Mouse (Mus musculus) CH12.LX (cell line): ENCODE results near the gene Spata31d1b. TPM values are rescaled to one million over a fixed set of nuclear protein-coding genes. Genes with fewer than 3 reads are reported as not detected.

ENCODE experiments used
- DNase-seq: peaks from one replicate; pipeline ENCODE4 v3.0.0-alpha.2; 2013; ENCODE audit errors: extremely low read depth
- H3K27ac ChIP-seq: 2 replicates; pipeline ENCODE4 v1.5.1; 2012; ENCODE audit warnings: low read depth, mild to moderate bottlenecking, control low read depth, moderate library complexity; ENCODE audit not compliant: insufficient read depth
- H3K27me3 ChIP-seq: replicated peaks from 2 replicates; pipeline ENCODE3; 2012; ENCODE audit warnings: inconsistent platforms
- H3K36me3 ChIP-seq, 2 experiments: replicated peaks in 1 of 2; 2 replicates each; pipeline versions ENCODE3 to v1.6.1; 2012; ENCODE audit warnings: inconsistent platforms in 1 of 2, low read length in 1 of 2, mild to moderate bottlenecking in 1 of 2, mixed read lengths in 1 of 2, moderate library complexity in 1 of 2; ENCODE audit not compliant: control insufficient read depth in 1 of 2, insufficient read depth in 1 of 2
- H3K4me1 ChIP-seq, 2 experiments: 2 replicates each; pipeline ENCODE4 v1.6.1; 2012; ENCODE audit warnings: inconsistent platforms in 1 of 2, moderate library complexity in 1 of 2; ENCODE audit not compliant: insufficient read depth in 2 of 2, control insufficient read depth in 1 of 2
- H3K4me2 ChIP-seq: 2 replicates; pipeline ENCODE4 v1.6.1; 2012; ENCODE audit warnings: low read depth, mild to moderate bottlenecking, control low read depth; ENCODE audit not compliant: poor library complexity, insufficient read depth, severe bottlenecking
- H3K4me3 ChIP-seq, 3 experiments: fragments of 150-350 bp in 1 of 3; sonication (generic) in 1 of 3; replicated peaks in 1 of 3; 2 replicates each; pipeline versions ENCODE3 to v1.5.1; 2011 to 2012; ENCODE audit warnings: low read depth in 2 of 3, low read length in 2 of 3, mild to moderate bottlenecking in 2 of 3, moderate library complexity in 2 of 3, control low read depth in 1 of 3, improper control_type of control experiment in 1 of 3, inconsistent platforms in 1 of 3, mixed read lengths in 1 of 3; ENCODE audit not compliant: poor library complexity in 1 of 3
- H3K79me2 ChIP-seq: replicated peaks from 2 replicates; pipeline ENCODE4 v1.6.1; 2012; ENCODE audit warnings: mild to moderate bottlenecking, moderate library complexity; ENCODE audit not compliant: control insufficient read depth, poor library complexity, insufficient read depth, severe bottlenecking; ENCODE audit errors: extremely low read depth
- H3K9ac ChIP-seq: 2 replicates; pipeline ENCODE4 v1.6.1; 2012; ENCODE audit warnings: low read depth, mild to moderate bottlenecking, control low read depth, moderate library complexity; ENCODE audit not compliant: insufficient read depth
- H3K9me3 ChIP-seq: replicated peaks from 2 replicates; pipeline ENCODE3; 2012; ENCODE audit warnings: low read length, inconsistent platforms, mixed read lengths
- BHLHE40 ChIP-seq: IDR thresholded peaks from 2 replicates; pipeline ENCODE4 v1.6.1; 2011; ENCODE audit warnings: mild to moderate bottlenecking, low read depth, low read length, improper control_type of control experiment
- CHD1 ChIP-seq: IDR thresholded peaks from 2 replicates; pipeline ENCODE4 v1.6.1; 2012; ENCODE audit warnings: low read depth, low read length, improper control_type of control experiment, inconsistent platforms
- CHD2 ChIP-seq: IDR thresholded peaks from 2 replicates; pipeline ENCODE4 v1.6.1; 2011; ENCODE audit warnings: low read length, improper control_type of control experiment
- ELF1 ChIP-seq: IDR thresholded peaks from 2 replicates; pipeline ENCODE4 v1.6.1; 2014; ENCODE audit warnings: low read depth, mild to moderate bottlenecking, inconsistent platforms, low read length, improper control_type of control experiment
- HCFC1 ChIP-seq: IDR thresholded peaks from 2 replicates; pipeline ENCODE4 v1.6.1; 2012; ENCODE audit warnings: low read depth, mild to moderate bottlenecking, inconsistent platforms, low read length, improper control_type of control experiment
- JUN ChIP-seq: IDR thresholded peaks from 2 replicates; pipeline ENCODE4 v1.6.1; 2011; ENCODE audit warnings: low read depth, mild to moderate bottlenecking, low read length, improper control_type of control experiment, moderate library complexity; ENCODE audit not compliant: insufficient read depth
- JUND ChIP-seq: conservative IDR thresholded peaks from 2 replicates; pipeline ENCODE4 v1.6.1; 2011; ENCODE audit warnings: low read depth, low read length, improper control_type of control experiment
- MAX ChIP-seq: IDR thresholded peaks from 2 replicates; pipeline ENCODE4 v1.6.1; 2011; ENCODE audit warnings: low read length, improper control_type of control experiment
- MAZ ChIP-seq: IDR thresholded peaks from 2 replicates; pipeline ENCODE4 v1.6.1; 2012; ENCODE audit warnings: low read depth, mild to moderate bottlenecking, inconsistent platforms, low read length, improper control_type of control experiment, moderate library complexity
- MEF2A ChIP-seq: IDR thresholded peaks from 2 replicates; pipeline ENCODE4 v1.6.1; 2014; ENCODE audit warnings: low read depth, mild to moderate bottlenecking, inconsistent platforms, low read length, improper control_type of control experiment, borderline replicate concordance
- MXI1 ChIP-seq: IDR thresholded peaks from 2 replicates; pipeline ENCODE4 v1.6.1; 2011; ENCODE audit warnings: mild to moderate bottlenecking, low read depth, low read length, improper control_type of control experiment
- POLR2AphosphoS2 ChIP-seq: IDR thresholded peaks from 2 replicates; pipeline ENCODE4 v1.6.1; 2011; ENCODE audit warnings: low read depth, low read length, improper control_type of control experiment
- SMC3 ChIP-seq: IDR thresholded peaks from 2 replicates; pipeline ENCODE4 v1.6.1; 2011; ENCODE audit warnings: low read depth, low read length, improper control_type of control experiment
- USF1 ChIP-seq: IDR thresholded peaks from 2 replicates; pipeline ENCODE4 v1.6.1; 2014; ENCODE audit warnings: low read depth, mild to moderate bottlenecking, inconsistent platforms, low read length, improper control_type of control experiment
- USF2 ChIP-seq: conservative IDR thresholded peaks from 2 replicates; pipeline ENCODE4 v1.6.1; 2011; ENCODE audit warnings: low read depth, low read length, improper control_type of control experiment
- ZC3H11A ChIP-seq: IDR thresholded peaks from 2 replicates; pipeline ENCODE4 v1.6.1; 2012; ENCODE audit warnings: low read depth, mild to moderate bottlenecking, inconsistent platforms, low read length, improper control_type of control experiment
- dilution Hi-C: fragments of 300-500 bp; cut with MboI; formaldehyde crosslinking; loops from 2 replicates; pipeline ENCODE4 v1.14.3; 2020; ENCODE audit warnings: low sequenced_read_pairs; ENCODE audit not compliant: extremely low pct_unique_long_range_greater_than_20kb, extremely low pct_ligation_motif_present
- in situ Hi-C: fragments of 300-500 bp; cut with MboI; formaldehyde crosslinking; loops from 3 replicates; pipeline ENCODE4 v1.14.3; 2019; ENCODE audit warnings: low sequenced_read_pairs, low pct_ligation_motif_present, low pct_unique_long_range_greater_than_20kb, mixed read lengths
- polyA plus RNA-seq: library from polyadenylated mRNA; unstranded; fragments of >175 nt; gene quantifications from 2 replicates; pipeline ENCODE4 v1.2.1, GENCODE M21; 2012; ENCODE audit warnings: low read depth; ENCODE audit not compliant: insufficient read length
- total RNA-seq, 2 experiments: library from RNA; depleted of rRNA; stranded (reverse); fragments of 300-350 nt in 1 of 2; fragments of >200 nt in 1 of 2; gene quantifications; 2 replicates each; pipeline ENCODE4 v1.2.3; 2012 to 2014

Gene Spata31d1b
- total and polyA plus RNA-seq, 3 experiments, result 0.09 to 0.30 (median 0.27) TPM

GRCm38 (mm10) chr13:59691478-59691877 is 20.6 kb upstream of the Spata31d1b start:
- in situ Hi-C loops, result no loop called here
- Histone ChIP-seq H3K4me2 (no peak overlapping the region), H3K9me3 (peaks cover 3% of the 10 kb centered on the region)

GRCm38 (mm10) chr13:59694008-59694407 is 18.1 kb upstream of the Spata31d1b start, which contains the start of gene 4921517D22Rik:
Gene 4921517D22Rik, minus strand, starts transcription at chr13:59694108.
- Histone ChIP-seq H3K4me1 (no peaks in the 10 kb centered on the region), H3K27ac (no peak within 1 kb of the TSS), H3K79me2 (no peaks in the 10 kb centered on the region), H3K9ac (no peak within 1 kb of the TSS), H3K36me3 (no peaks in the 10 kb centered on the region), H3K4me2 (no peak within 1 kb of the TSS), H3K9me3 (peaks cover 3% of the 10 kb centered on the region), H3K27me3 (peaks cover 5% of the 10 kb centered on the region), H3K4me3 (no peak within 1 kb of the TSS)
- dilution Hi-C loops (no loop called here), in situ Hi-C loops (no loop called here)
- no peak for TF ChIP-seq ZC3H11A
- no peak for TF ChIP-seq JUN
- TF ChIP-seq CHD2, result no peak
- TF ChIP-seq JUND, result no peak
- no peak for TF ChIP-seq MAZ
- no peak for TF ChIP-seq HCFC1
- TF ChIP-seq MXI1, result no peak
- TF ChIP-seq POLR2AphosphoS2, result no peak
- no peak for TF ChIP-seq ELF1
- TF ChIP-seq CHD1, result no peak
- TF ChIP-seq MAX, result no peak
- DNase-seq, result no peak

More at GRCm38 (mm10) chr13:59691478-59691877, 20.6 kb upstream of the Spata31d1b start:
- dilution Hi-C loops, result no loop called here
- no peak for TF ChIP-seq SMC3
- no peak for TF ChIP-seq BHLHE40
- no peak for TF ChIP-seq USF2
- no peak for TF ChIP-seq USF1
- no peak for TF ChIP-seq MEF2A
- no peak overlapping the region for H3K9ac ChIP-seq
- H3K36me3 ChIP-seq, result no peaks in the 10 kb centered on the region
- no peak for DNase-seq
- no peaks in the 10 kb centered on the region for H3K79me2 ChIP-seq
- H3K27me3 ChIP-seq, result peaks cover 5% of the 10 kb centered on the region
- no peaks in the 10 kb centered on the region for H3K4me1 ChIP-seq
- H3K27ac ChIP-seq, result no peak overlapping the region
- H3K4me3 ChIP-seq, result no peak overlapping the region
